Mouse (Mus musculus) urinary bladder, adult 18-20 months (tissue): ENCODE results near the gene Slc13a3.

Experiments used
- DNase-seq, 2 experiments: peaks; one replicate each; pipeline ENCODE4 v3.0.0; 2022; ENCODE audit warnings: low spot score in 2 of 2, mixed read lengths in 2 of 2

The Slc13a3 gene

DNA sequence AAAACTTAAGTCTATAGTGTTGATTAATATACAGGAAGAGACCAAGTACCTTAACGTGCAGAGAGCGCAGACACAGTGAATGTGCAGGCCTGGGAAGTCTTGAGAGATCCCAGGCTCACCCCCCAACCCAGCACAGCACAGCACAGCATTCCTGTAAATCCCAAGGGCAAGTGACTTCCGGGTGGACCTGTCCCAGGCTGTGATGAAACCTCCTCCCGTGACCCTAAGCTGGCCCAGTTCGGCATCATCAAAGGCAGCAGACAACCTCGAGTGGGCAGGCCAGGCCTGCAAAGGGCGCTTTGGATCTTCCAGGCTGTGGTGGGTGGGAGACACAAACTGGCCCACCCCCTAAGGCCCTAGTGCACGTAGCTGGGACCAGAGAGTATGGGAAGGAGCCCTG is 9.0 kb upstream of the Slc13a3 start:
- DNase-seq: no peak

DNA sequence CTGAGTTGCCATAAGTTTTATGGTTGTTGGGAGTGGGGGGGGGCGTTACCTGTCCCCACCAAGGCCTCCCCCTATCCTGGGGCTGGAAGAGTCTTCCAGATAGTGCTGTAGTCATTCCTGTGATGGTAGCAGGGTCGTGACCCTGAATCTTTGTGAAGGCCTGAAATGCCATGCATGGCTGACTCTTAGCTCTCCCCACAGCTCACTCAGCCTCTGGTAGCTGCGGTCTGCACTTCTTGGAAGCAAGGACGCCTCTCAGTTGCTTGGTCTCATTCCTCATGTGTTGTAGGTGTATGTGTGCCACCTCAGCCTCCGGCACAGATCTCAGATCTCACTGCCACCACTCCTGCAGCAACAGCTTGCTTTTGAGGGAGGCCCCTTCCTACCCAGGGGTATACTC is 2.8 kb upstream of the Slc13a3 start:
- DNase-seq: no peak

DNA sequence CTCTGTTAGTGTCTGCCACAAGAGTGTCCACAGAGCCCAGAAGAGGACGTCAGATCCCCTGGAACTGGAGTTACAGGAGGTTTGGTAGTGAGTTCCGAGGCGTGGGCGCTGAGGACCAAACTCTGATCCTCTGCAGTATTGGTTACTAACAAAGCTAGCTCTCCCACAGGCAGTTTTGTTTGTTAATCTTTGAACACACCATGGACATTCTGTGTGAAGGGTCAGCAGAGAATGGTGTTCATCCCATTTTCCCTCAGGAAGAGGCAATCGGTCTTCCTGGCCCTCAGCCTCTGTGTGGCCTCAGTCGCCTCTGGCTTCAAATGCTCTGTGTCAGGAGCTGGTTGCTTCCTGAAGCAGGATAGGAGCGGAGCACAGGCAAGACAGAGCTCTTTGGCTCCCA is 2.4 kb upstream of the Slc13a3 start:
- DNase-seq: no peak

DNA sequence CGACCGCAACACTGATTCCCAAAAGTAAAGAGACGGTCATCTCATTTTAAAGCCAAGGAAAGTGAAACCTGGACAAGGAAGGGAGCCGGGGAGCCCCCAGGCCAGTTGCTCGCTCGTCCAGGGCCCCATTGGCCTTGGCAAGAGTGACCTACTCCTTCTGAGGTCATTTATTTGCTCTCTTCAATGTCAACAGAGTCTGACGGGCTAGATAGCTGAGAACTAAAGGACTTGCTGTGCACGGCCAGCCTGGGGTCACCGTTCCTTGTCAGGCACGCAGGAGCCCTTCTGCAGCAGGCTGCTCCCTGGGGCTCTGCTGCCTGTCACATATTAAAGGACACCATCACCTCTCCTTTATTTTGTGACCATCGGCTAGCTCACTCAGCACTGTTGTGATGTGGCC is 1.1 kb downstream of the Slc13a3 start:
- no peak for DNase-seq

DNA sequence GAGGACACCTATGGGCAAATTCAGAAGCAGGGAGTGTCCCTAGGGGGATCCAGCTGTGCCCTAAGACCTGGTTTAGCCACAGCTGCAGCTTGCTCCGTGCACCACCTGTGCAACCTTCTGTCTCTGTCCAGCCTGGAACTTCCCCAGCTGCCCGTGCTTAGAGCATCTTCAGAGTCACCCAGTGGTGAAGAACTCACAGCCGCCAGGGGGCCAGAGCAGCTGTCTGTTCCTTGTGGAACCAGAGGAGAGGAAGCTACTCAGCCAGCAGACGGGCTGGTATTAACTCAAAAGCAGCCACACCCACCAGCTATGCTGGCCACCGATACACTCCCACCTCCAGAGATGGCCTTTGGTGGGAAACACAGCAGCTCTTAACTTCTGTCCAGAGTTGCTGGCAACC is 2.9 kb downstream of the Slc13a3 start:
- DNase-seq: no peak

DNA sequence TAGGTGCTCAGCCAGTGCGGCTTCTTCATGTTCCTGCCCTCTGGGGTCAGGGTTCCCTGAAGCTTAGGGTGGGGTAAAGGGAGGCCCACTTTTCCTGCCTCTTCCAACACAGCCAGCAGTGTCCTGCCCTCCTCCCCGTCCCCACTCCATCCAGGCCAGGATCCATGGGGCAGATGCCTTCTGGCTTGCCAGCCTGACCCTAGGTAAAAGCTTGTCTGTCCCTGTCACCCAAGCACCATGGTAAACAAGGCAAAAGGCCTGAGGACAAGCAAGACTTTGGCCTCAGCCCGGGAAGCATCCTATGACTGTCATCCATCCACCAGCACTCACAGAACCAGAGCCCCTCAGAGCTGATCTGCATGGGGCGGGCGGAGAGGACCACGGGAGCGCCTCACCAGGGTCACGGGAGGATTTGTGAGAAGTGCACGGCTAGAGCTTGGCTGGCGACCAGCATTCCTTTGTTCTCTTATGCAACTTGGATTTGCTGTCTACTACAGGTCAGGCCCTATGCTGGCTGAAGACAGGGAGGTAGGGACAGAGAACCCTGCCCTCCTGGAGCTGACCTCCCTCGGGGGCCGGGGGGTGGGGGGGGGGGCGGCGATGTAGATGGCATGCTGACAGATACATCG is 5.1 kb downstream of the Slc13a3 start:
- DNase-seq: no peak

DNA sequence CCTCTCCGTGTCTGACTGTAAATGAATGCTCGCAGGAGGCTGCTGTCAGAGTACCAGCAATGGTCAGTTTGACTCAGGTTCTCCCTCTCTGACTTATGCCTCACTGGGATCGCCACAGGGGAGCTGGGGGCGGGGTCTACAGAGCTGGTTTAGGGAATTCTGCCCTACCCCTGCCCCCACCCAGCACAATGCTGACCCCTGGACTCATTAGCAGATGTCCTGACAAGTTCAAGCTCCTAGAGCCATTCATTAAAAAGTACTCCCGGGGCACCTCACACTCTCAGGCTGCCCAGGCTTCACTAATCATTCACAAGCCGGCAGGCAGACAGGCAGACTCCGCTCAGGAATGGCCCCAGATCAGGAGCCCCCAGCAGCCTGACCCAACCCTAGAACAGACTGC is 13.4 kb downstream of the Slc13a3 start:
- no peak for DNase-seq

DNA sequence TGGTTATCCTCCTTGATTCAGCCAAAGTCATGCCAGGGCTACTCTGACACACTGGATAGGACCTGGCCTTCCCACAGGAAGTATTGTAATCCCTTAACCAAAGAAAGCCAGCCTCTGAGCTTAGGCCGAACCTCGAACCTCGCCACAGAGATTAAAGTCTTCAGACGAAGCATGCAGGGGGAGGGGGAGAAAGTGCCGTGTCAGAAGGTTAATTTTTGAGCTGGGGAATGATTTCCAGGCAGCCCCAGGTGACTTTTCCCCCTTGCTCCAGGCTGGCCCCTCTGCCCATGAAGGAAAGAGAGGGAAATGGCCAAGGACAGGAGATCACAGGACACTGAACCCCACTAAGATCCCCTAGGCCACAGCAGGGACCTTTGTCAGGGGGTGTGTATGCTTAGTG is 14.8 kb downstream of the Slc13a3 start:
- DNase-seq: no peak

DNA sequence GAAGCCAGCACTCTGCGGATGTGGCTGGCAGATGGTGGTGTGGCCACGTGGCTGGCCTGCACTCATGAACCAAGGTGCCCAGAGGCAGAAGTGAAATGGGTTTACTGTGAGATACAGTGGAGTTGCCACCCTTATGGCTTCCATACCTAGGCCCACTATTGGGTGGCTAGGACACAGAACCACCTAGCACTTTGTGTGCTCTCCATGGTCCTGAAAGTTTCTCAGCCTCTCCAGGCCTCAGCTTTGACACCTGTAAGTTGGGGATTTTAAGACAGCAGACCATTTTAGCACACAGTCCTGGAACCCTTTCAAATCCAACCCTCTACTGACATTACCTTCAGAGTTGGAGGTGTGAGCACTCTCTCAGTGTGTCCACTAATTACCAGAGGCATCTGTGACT is 16.3 kb downstream of the Slc13a3 start:
- DNase-seq: no peak

DNA sequence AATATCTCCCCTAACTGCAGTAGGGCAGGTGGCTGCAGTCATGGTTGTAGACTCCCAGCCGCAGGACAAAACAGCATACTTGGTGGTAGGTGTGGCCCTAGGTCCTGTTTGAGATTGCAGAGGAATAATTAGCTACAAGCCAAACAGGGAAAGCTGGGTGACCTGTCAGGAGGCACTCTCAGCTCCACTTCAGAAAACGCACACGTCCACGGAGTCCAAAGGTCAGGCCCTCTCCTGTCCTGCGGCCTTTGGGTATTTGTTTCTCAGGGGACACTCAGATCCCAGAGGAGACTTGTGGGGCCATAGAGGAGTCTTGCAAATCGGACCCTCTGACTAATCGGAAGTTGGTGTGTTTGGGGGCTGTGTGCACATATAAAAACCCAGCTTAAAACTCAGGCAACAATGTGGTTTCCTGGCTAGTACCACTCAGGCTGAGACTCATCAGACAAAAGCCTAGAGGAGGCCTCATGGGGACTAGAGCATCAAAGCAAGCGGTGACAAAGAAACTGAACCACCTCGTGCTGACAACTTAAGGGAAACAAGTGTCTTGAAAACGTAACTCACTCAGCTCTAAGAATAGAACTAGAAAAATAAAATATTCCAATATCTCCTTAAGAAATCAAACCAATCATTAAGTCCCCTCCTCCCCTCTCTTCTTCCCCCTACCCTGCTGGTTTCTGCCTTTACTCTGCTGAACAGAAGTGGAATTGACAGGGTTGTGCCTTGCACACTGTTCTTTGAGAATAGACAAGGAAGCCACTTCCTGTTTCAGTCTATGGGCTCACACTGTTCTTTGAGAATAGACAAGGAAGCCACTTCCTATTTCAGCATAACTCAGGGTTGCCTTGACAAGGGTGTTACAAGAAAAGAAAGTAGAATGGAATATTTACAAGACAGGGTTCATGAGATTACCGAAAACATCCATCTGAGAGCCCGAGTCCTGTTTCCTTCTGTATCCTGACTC is 20.0 kb downstream of the Slc13a3 start:
- DNase-seq: no peak

DNA sequence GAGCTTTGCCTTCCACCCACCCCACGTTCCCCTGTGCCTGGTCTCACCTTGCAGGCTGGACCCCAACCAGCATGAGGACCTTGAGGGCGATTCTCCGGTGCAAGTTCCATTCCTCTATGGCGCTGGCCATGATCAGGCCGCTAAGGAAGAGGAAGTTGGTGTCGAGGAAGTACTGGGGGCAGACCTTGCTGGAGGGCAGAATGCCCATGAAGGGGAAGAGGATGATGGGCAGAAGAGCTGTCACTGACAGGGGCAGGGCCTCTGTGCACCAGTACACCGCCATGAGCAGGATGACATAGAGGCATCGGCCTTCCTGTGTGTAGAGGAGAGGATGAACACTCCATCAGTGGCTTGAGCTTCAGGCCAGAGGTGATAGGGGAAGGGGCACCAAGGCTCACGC is 24.6 kb downstream of the Slc13a3 start:
- DNase-seq: no peak

DNA sequence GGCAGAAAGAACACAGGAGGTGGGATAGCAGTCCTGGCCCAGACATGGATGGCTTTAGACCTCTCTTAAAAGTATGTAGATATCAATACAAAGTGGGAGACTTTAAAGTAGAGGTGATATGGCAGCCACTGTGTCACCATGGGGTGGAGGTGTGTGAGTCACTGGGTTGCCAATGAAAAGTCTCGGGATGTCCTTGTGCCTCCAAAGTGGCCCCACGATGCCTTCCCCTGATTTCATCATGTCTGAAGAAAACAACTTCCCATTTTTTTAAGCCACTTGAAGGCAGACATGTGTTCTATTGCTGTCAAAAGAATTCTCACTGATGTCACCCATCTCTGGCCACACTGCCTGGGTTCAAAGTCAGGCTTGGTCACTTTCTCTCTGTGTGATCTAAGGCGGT is 28.2 kb downstream of the Slc13a3 start:
- DNase-seq: no peak

DNA sequence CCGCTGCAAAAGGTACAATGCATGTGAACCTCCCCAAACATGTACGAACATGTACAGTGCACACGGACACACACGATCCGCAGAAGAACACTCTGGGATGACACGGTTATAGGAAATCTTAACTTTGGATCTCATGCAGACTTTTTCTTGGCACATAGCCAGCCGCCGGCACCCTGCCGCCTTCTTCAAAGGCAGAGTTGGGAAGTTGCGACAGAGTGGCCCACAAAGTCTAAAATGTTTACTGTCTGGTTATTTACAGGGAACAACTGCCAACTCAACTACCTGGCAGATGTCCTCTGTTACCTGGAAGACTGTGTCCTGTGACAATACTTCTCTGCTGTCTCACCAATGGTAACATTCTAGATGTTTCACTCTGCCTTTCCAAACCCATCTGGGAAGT is 30.0 kb downstream of the Slc13a3 start:
- no peak for DNase-seq

DNA sequence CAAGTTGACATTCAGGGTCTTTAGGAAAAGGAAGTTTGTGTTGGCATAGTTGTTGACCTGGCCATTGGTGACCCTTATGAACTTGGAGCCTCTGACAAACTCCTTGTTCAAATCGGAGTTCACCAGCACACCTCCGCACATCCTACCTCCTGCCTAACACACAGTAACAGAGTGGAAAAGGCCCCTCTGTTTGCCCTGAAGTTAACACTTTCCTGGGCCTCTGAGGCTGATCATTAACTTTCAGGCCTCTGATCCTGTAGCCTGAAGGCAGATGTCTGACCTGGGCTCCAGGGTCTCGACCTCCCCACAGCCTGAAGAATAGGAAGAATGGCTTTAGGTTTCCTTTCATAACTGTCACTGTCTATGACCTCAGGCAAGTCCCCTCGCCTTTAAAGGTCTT is 31.4 kb downstream of the Slc13a3 start:
- no peak for DNase-seq

DNA sequence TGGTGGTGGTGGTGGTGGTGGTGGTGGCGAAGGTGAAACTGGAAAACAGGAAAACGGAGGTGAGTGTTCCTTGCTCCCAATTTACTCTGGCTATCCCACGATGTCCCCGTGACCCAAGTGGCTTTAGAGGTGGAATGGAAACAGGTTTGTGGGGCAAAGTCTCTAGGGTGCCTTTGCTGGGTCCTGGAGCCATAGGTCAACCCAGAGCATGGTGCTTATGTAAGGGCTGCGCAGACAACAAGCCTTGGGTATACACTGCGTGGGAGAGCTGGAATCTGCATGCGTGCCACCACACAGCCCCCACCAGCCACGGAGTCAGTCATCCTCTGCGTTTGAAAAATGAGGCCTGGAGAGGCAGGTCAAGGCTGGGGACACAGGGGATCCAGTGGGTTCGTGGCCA is 33.4 kb downstream of the Slc13a3 start:
- DNase-seq: no peak

DNA sequence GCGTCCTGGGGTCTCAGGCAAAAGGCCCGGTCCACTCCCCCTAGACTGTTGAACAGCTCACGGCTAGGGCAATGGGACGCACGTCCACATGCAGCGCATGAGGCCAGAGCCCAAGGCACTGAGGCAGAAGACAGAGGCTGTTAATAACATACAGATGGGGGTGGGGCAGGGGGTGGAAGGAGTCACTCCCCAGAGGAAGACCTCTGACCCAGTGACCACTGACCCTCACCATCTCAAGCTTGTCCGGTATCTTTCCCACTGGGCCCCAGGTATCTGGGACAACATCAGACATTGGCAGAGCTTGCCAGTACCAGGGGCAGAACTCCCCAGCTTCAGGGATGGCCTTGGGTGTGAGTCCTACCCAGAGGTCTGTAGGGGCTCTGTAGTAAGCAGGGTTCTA is 34.1 kb downstream of the Slc13a3 start:
- DNase-seq: no peak

DNA sequence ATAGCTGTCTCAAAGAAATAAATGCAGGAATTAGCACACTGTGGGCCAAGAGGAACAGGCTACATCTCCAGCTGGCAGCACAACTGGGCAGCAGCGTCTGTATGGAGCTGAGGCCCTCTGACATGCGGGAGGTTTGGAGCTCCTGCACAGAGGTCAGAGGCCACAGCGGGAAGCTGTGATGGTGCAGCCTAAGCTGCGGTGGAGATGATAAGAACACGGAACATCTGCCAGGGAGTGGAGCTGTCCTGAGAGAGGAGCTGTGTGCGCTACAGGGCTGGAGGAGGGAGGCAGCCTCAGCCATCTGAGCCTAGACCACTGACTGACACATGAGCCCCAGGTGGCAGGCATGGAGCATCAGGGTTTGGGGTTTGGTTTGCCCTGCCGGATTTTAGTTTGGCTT is 44.3 kb downstream of the Slc13a3 start:
- no peak for DNase-seq

DNA sequence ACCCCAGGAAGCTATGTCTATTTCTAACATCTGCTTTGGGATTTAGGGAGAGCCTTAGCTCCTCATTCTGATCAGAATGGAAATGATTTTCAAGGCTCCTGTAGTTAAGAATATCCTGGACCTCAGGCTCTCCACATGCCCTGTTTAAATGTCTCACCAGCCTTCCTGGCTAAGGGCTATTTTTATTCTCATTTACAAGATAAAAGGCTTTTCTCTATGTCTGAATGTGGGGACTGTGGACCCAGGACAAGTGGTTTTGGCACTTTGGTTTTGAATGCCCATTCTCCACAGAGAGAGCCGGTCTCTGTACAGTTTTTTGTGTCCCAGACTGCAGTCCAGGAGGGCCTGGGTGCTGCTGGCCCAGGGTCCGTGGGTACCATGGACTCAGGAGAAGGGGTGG is 52.8 kb downstream of the Slc13a3 start:
- no peak for DNase-seq

DNA sequence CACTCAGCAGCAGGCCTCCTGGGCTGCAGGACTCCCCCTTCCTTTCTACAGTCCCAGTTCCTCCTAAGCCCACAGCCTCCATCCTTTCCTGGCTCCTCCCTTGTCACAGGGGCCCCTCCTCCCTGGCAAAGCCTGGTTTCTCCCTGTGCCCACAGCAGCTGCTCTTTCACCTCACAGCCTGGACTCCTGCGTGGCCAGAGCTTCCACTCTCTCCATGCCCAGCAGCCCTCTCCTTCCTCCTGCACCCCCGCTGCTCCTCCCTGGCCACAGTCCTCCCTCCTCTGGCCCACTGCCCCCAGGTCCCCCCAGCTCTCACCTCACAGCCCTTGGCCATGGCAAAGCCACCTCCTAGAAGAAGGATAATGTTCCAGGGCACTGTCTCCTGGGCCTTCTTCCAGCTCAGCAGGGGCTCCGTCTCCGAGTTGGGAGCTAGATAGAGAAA is 53.3 kb downstream of the Slc13a3 start:
- no peak for DNase-seq

DNA sequence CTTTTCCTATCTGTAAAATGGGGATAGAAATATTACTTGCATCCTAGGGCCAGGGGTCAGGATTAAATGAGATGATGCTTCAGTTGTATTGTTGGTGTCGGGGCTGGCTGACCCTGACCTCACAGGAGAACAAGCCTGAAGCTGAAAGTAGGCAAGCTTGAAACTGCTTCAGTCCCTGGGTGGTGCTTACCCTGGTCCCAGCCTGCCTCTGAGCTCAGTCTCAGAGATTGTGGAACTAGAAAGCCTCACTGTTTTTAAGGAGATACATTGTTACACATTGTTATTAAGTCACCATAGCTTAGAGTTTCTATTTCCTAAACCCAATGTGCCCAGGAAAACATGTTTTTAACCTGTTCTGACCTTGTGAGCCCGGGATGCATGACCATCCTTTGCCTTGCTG is 54.5 kb downstream of the Slc13a3 start:
- no peak for DNase-seq

DNA sequence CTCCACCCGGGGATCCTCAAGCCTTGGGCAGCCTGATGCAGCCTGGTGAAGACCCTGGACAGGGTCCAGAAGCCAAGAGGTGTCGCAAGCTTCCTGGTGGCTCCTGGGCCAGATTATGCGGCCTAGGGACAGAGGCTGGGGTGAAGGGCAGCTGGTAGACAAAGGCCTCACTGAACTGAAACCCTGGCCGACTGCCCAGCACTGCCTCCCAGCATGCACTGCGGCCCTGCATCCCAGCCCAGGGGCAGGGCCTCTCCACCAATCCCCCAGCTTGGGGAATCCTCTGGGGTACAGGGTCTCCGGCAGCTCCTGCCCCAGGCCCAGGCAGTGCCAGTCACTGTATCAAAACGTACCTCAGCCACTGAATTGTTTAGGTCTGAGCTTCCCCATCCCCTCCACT is 55.7 kb downstream of the Slc13a3 start:
- no peak for DNase-seq

DNA sequence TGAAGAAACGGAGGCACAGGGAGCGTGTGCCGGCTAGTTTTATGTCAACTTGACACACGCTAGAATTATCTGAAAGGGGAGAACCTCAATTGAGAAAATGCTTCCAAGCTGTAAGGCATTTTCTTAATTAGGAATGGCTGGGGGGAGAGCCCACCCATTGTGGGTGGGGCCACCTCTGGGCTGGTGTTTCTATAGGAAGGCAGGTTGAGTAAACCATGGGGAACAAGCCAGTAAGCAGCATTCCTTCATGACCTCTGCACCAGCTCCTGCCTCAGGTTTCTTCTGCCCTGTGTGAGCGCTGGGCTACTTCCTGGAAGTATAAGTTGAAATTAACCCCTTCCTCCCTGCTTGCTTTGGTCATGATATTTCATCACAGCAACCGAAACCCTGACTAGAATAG is 57.2 kb downstream of the Slc13a3 start:
- DNase-seq: no peak

DNA sequence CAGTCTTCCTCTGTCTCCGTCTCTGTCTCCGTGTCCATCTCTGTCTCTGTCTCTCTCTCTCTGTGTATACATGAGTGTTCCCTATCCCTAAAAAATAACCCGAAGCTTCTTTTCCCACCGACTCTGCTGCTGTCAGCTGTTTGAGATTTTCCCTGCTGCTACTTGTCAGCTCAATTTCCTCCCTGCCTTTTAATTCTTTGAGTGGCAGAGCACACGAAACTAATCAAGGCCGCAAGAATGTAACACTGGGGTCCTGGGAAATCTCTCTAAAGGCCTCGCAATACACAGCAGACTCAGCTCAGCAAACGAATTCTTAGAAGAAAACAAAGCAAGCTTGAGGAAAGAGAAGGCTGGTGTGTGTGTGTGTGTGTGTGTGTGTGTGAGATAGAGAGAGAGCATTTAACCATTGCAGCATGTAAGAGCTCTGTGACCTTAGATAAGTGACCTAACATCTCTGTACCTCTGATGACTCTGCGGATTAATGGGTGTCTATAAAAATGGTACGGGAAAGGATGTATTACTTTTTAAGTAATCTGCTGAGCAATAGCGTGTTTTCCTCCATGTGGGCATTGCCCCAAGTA is 57.8 kb downstream of the Slc13a3 start:
- no peak for DNase-seq
